Mouse (Mus musculus): ENCODE data around the gene Hyal2. TPM values are rescaled to one million over a fixed set of nuclear protein-coding genes. Genes with fewer than 3 reads are reported as not detected.

Hyal2 gene
- total and polyA plus RNA-seq, 3 experiments = 31.3 to 32.0 TPM; not detected in 1

- Histone ChIP-seq H3K9me3 (replicated peaks; ENCODE audit: insufficient read depth, low read length) (no peaks in the 10 kb centered on the region), H3K79me2 (ENCODE audit: control insufficient read depth, insufficient read depth, low read length, poor library complexity) (peaks cover 36% of the 10 kb centered on the region), H3K4me1 (ENCODE audit: control insufficient read depth in 1 of 2, insufficient read depth in 2 of 2, low read length in 2 of 2) (peaks cover 8 to 28% of the 10 kb centered on the region in 2 experiments; a peak in 3 of 4 replicates), H3K27ac (ENCODE audit: control insufficient read depth, low read depth, low read length) (no peak overlapping the region), H3K4me3 (ENCODE audit: control insufficient read depth in 1 of 2, insufficient read depth in 1 of 2, low read depth in 2 of 2, low read length in 2 of 2) (no peak overlapping the region), H3K9ac (ENCODE audit: control insufficient read depth, low read depth, low read length, poor library complexity, severe bottlenecking) (no peak overlapping the region), H3K36me3 (ENCODE audit: control insufficient read depth in 1 of 2, insufficient read depth in 2 of 2, low read length in 2 of 2) (peaks cover 0 to 18% of the 10 kb centered on the region in 2 experiments; a peak in 2 of 4 replicates), H3K27me3 (ENCODE audit: control insufficient read depth in 1 of 2, insufficient read depth in 2 of 2, low read length in 2 of 2) (no peaks in the 10 kb centered on the region)
- no peak for TF ChIP-seq TAL1 (IDR thresholded peaks at IDR 0.05; ENCODE audit: low read length)
- TF ChIP-seq JUND (IDR thresholded peaks at IDR 0.05; ENCODE audit: low read depth, low read length) = no peak
- TF ChIP-seq RAD21 (IDR thresholded peaks at IDR 0.05; ENCODE audit: low read depth, low read length) = no peak
- no peak for TF ChIP-seq HCFC1 (IDR thresholded peaks at IDR 0.05; ENCODE audit: low read depth, low read length)
- no peak for TF ChIP-seq MXI1 (IDR thresholded peaks at IDR 0.05; ENCODE audit: low read depth, low read length)
- no peak for TF ChIP-seq ETS1 (IDR thresholded peaks at IDR 0.05; ENCODE audit: low read depth, low read length)
- TF ChIP-seq MEF2A (IDR thresholded peaks at IDR 0.05; ENCODE audit: extremely low read depth, insufficient replicate concordance, low read depth, low read length, poor library complexity, severe bottlenecking) = no peak
- TF ChIP-seq ZNF384 (IDR thresholded peaks at IDR 0.05; ENCODE audit: low read depth, low read length) = no peak
- no peak for TF ChIP-seq CTCF (IDR thresholded peaks at IDR 0.05 in 2 of 3, conservative IDR thresholded peaks at IDR 0.05 in 1 of 3; ENCODE audit: control insufficient read depth in 1 of 3, insufficient read depth in 1 of 3, low read depth in 2 of 3, low read length in 3 of 3, poor library complexity in 1 of 3, severe bottlenecking in 1 of 3)
- TF ChIP-seq RCOR1 (IDR thresholded peaks at IDR 0.05; ENCODE audit: low read depth, low read length) = no peak
- TF ChIP-seq ZC3H11A (IDR thresholded peaks at IDR 0.05; ENCODE audit: low read depth, low read length) = no peak
- no peak for TF ChIP-seq NRF1 (IDR thresholded peaks at IDR 0.05; ENCODE audit: insufficient read depth, low read depth, low read length, poor library complexity, severe bottlenecking)
- TF ChIP-seq USF2 (IDR thresholded peaks at IDR 0.05; ENCODE audit: borderline replicate concordance in 1 of 2, insufficient read depth in 1 of 2, low read depth in 1 of 2, low read length in 2 of 2) = no peak
- DNase-seq (ENCODE audit: low read depth, low spot score) = no peak
These were observed 15.4 kb downstream of the Hyal2 start for GRCm38 (mm10) chr9:107583174-107583573.

GRCm38 (mm10) chr9:107586504-107586903, 18.8 kb downstream of the Hyal2 start:
- TF ChIP-seq MXI1 (IDR thresholded peaks at IDR 0.05; ENCODE audit: low read depth, low read length) (no peak), JUND (IDR thresholded peaks at IDR 0.05; ENCODE audit: low read depth, low read length) (no peak), GABPA (IDR thresholded peaks at IDR 0.05; ENCODE audit: low read depth, low read length) (no peak), ZC3H11A (IDR thresholded peaks at IDR 0.05; ENCODE audit: low read depth, low read length) (no peak), HCFC1 (IDR thresholded peaks at IDR 0.05; ENCODE audit: low read depth, low read length) (no peak), KAT2A (conservative IDR thresholded peaks at IDR 0.05; ENCODE audit: low read depth, low read length) (no peak), NRF1 (IDR thresholded peaks at IDR 0.05; ENCODE audit: insufficient read depth, low read depth, low read length, poor library complexity, severe bottlenecking) (no peak), TBP (IDR thresholded peaks at IDR 0.05; ENCODE audit: low read depth, low read length) (no peak), CTCF (IDR thresholded peaks at IDR 0.05 in 2 of 3, conservative IDR thresholded peaks at IDR 0.05 in 1 of 3; ENCODE audit: control insufficient read depth in 1 of 3, insufficient read depth in 1 of 3, low read depth in 2 of 3, low read length in 3 of 3, poor library complexity in 1 of 3, severe bottlenecking in 1 of 3) (no peak), TAL1 (IDR thresholded peaks at IDR 0.05; ENCODE audit: low read length) (no peak), TCF12 (IDR thresholded peaks at IDR 0.05; ENCODE audit: low read depth, low read length) (no peak), BHLHE40 (IDR thresholded peaks at IDR 0.05; ENCODE audit: borderline replicate concordance, low read depth, low read length) (no peak), MYC (IDR thresholded peaks at IDR 0.05; ENCODE audit: low read depth, low read length) (no peak), POLR2AphosphoS5 (IDR thresholded peaks at IDR 0.05; ENCODE audit: borderline replicate concordance, low read depth, low read length) (no peak), EP300 (IDR thresholded peaks at IDR 0.05; ENCODE audit: low read depth in 1 of 2, low read length in 2 of 2) (no peak), MYB (IDR thresholded peaks at IDR 0.05; ENCODE audit: low read depth, low read length) (no peak)
- H3K79me2 ChIP-seq (ENCODE audit: control insufficient read depth, insufficient read depth, low read length, poor library complexity) = peaks cover 54% of the 10 kb centered on the region
- H3K4me1 ChIP-seq (ENCODE audit: control insufficient read depth in 1 of 2, insufficient read depth in 2 of 2, low read length in 2 of 2) = peaks cover 16 to 37% of the 10 kb centered on the region in 2 experiments; a peak in 3 of 4 replicates
- DNase-seq (ENCODE audit: low read depth, low spot score) = peak; percentile 29
- H3K9me3 ChIP-seq (replicated peaks; ENCODE audit: insufficient read depth, low read length) = no peaks in the 10 kb centered on the region
- no peaks in the 10 kb centered on the region for H3K27me3 ChIP-seq (ENCODE audit: control insufficient read depth in 1 of 2, insufficient read depth in 2 of 2, low read length in 2 of 2)
- peak overlapping the region; percentile 49 for H3K9ac ChIP-seq (ENCODE audit: control insufficient read depth, low read depth, low read length, poor library complexity, severe bottlenecking)
- peak overlapping the region in 1 of 2 experiments; percentile 10; a peak in 2 of 4 replicates for H3K4me3 ChIP-seq (ENCODE audit: control insufficient read depth in 1 of 2, insufficient read depth in 1 of 2, low read depth in 2 of 2, low read length in 2 of 2)
- peak overlapping the region; percentile 94 for H3K27ac ChIP-seq (ENCODE audit: control insufficient read depth, low read depth, low read length)
- H3K36me3 ChIP-seq (ENCODE audit: control insufficient read depth in 1 of 2, insufficient read depth in 2 of 2, low read length in 2 of 2) = peaks cover 4 to 35% of the 10 kb centered on the region in 2 experiments; a peak in 3 of 4 replicates

All from MEL (cell line).